Mouse (Mus musculus) stomach, embryonic 16.5 days (tissue): ENCODE measurements around the gene Shq1. TPM values are rescaled to one million over a fixed set of nuclear protein-coding genes. Genes with fewer than 3 reads are reported as not detected.

Experiments
- ATAC-seq: fragments of 200-750 bp; cut with Nextera tagmentation; 2 replicates; pipeline ENCODE4 v1.8.0; 2017; ENCODE audit warnings: moderate number of reproducible peaks, moderate TSS enrichment; ENCODE audit not compliant: insufficient read depth, low FRiP score
- H3K27ac ChIP-seq: fragments of 300-500 bp; sonication (generic); 2 replicates; pipeline ENCODE4 v1.5.1; 2014; ENCODE audit warnings: low read length
- H3K27me3 ChIP-seq: fragments of 300-500 bp; sonication (generic); 2 replicates; pipeline ENCODE4 v1.6.1; 2014; ENCODE audit warnings: low read length, control low read depth, mixed read lengths; ENCODE audit not compliant: control insufficient read depth, insufficient read depth
- H3K36me3 ChIP-seq: fragments of 300-500 bp; sonication (generic); 2 replicates; pipeline ENCODE4 v1.6.1; 2014; ENCODE audit warnings: low read length; ENCODE audit not compliant: control insufficient read depth, insufficient read depth
- H3K4me1 ChIP-seq: fragments of 300-500 bp; sonication (generic); 2 replicates; pipeline ENCODE4 v1.6.1; 2014; ENCODE audit warnings: low read length, control low read depth, mixed read lengths; ENCODE audit not compliant: control insufficient read depth, insufficient read depth
- H3K4me2 ChIP-seq: fragments of 300-500 bp; sonication (generic); 2 replicates; pipeline ENCODE4 v1.6.1; 2014; ENCODE audit warnings: low read depth, low read length, mixed read lengths
- H3K4me3 ChIP-seq: fragments of 300-500 bp; sonication (generic); replicated peaks from 2 replicates; pipeline ENCODE4 v1.5.1; 2014; ENCODE audit warnings: mild to moderate bottlenecking, low read length
- H3K9ac ChIP-seq: fragments of 300-500 bp; sonication (generic); 2 replicates; pipeline ENCODE4 v1.6.1; 2014; ENCODE audit warnings: low read length
- H3K9me3 ChIP-seq: fragments of 300-500 bp; sonication (generic); replicated peaks from 2 replicates; pipeline ENCODE4 v1.6.1; 2016; ENCODE audit warnings: low read length, control low read depth; ENCODE audit not compliant: control insufficient read depth
- WGBS: fragments of 180-500 bp; shearing (Covaris S2); extraction: QIAGEN DNeasy Blood & Tissue Kit; methylation state at CpG from one replicate; pipeline ENCODE4 v1.1.7; 2014; 5-methylcytosine and 5-hydroxymethylcytosine counted together
- polyA plus RNA-seq: library from polyadenylated mRNA; unstranded; fragments of >200 nt; fragmentation: Nextera tagmentation; extraction: Ambion mirVana; gene quantifications from 2 replicates; pipeline ENCODE4 v1.2.1, GENCODE M21; 2015

Shq1 gene
- polyA plus RNA-seq, 1 experiment from 2014 or later, result 15.9 TPM

GRCm38 (mm10) chr6:100539698-100540097 lies 131.3 kb downstream of the Shq1 start:
- H3K4me3 ChIP-seq, result no peak overlapping the region
- ATAC-seq, result no peak
- whole genome bisulfite sequencing, result 41% methylated on average over 4 of the region's 4 CpGs
- no peak overlapping the region for H3K27ac ChIP-seq
- H3K4me1 ChIP-seq, result peaks cover 4% of the 10 kb centered on the region; the same call in 1 of the 2 replicates
- no peaks in the 10 kb centered on the region; the same call in 1 of the 2 replicates for H3K27me3 ChIP-seq
- no peaks in the 10 kb centered on the region for H3K9me3 ChIP-seq
- H3K36me3 ChIP-seq, result no peaks in the 10 kb centered on the region
- no peak overlapping the region for H3K4me2 ChIP-seq
- H3K9ac ChIP-seq, result no peak overlapping the region

GRCm38 (mm10) chr6:100538570-100538969 lies 132.4 kb downstream of the Shq1 start:
- no peaks in the 10 kb centered on the region; the same call in 1 of the 2 replicates for H3K27me3 ChIP-seq
- WGBS, result 42% methylated on average over 7 of the region's 7 CpGs
- no peak overlapping the region for H3K27ac ChIP-seq
- no peak overlapping the region for H3K9ac ChIP-seq
- no peak for ATAC-seq
- no peaks in the 10 kb centered on the region for H3K36me3 ChIP-seq
- H3K4me2 ChIP-seq, result no peak overlapping the region
- H3K9me3 ChIP-seq, result no peaks in the 10 kb centered on the region
- H3K4me3 ChIP-seq, result no peak overlapping the region
- peaks cover 4% of the 10 kb centered on the region; the same call in 1 of the 2 replicates for H3K4me1 ChIP-seq

- Histone ChIP-seq H3K9me3 (no peaks in the 10 kb centered on the region), H3K4me2 (no peak overlapping the region), H3K4me3 (no peak overlapping the region), H3K27me3 (no peaks in the 10 kb centered on the region; the same call in 1 of the 2 replicates), H3K4me1 (peaks cover 4% of the 10 kb centered on the region; the same call in 1 of the 2 replicates), H3K36me3 (no peaks in the 10 kb centered on the region), H3K27ac (no peak overlapping the region), H3K9ac (no peak overlapping the region)
- 70% methylated on average over 6 of the region's 6 CpGs for WGBS
- ATAC-seq, result peak; percentile 65; the same call in 1 of the 2 replicates
Measured at GRCm38 (mm10) chr6:100537987-100538386, 133.0 kb downstream of the Shq1 start.

- H3K9ac ChIP-seq, result no peak overlapping the region
- H3K9me3 ChIP-seq, result no peaks in the 10 kb centered on the region
- H3K27me3 ChIP-seq, result no peaks in the 10 kb centered on the region; the same call in 1 of the 2 replicates
- H3K4me2 ChIP-seq, result no peak overlapping the region
- H3K4me1 ChIP-seq, result peaks cover 2% of the 10 kb centered on the region; the same call in 1 of the 2 replicates
- H3K4me3 ChIP-seq, result no peak overlapping the region
- WGBS, result 69% methylated on average over 5 of the region's 5 CpGs
- no peak overlapping the region for H3K27ac ChIP-seq
- no peak for ATAC-seq
- H3K36me3 ChIP-seq, result no peaks in the 10 kb centered on the region
Measured at GRCm38 (mm10) chr6:100537042-100537441, 133.9 kb downstream of the Shq1 start.

GRCm38 (mm10) chr6:100533364-100533763 lies 137.6 kb downstream of the Shq1 start:
- Histone ChIP-seq H3K4me2 (no peak overlapping the region), H3K36me3 (no peaks in the 10 kb centered on the region), H3K4me1 (peaks cover 4% of the 10 kb centered on the region; the same call in 1 of the 2 replicates), H3K27me3 (no peaks in the 10 kb centered on the region; the same call in 1 of the 2 replicates), H3K27ac (no peak overlapping the region), H3K9me3 (no peaks in the 10 kb centered on the region), H3K9ac (no peak overlapping the region), H3K4me3 (no peak overlapping the region)
- WGBS, result 38% methylated on average over 7 of the region's 7 CpGs
- ATAC-seq, result no peak

GRCm38 (mm10) chr6:100532326-100532725 lies 138.6 kb downstream of the Shq1 start:
- H3K27ac ChIP-seq, result no peak overlapping the region
- H3K4me2 ChIP-seq, result no peak overlapping the region
- ATAC-seq, result no peak
- no peaks in the 10 kb centered on the region for H3K36me3 ChIP-seq
- peaks cover 6% of the 10 kb centered on the region; the same call in 1 of the 2 replicates for H3K4me1 ChIP-seq
- no peak overlapping the region for H3K9ac ChIP-seq
- H3K27me3 ChIP-seq, result no peaks in the 10 kb centered on the region; the same call in 1 of the 2 replicates
- no peak overlapping the region for H3K4me3 ChIP-seq
- H3K9me3 ChIP-seq, result no peaks in the 10 kb centered on the region
- WGBS, result 81% methylated on average over 8 of the region's 8 CpGs

GRCm38 (mm10) chr6:100529673-100530072 lies 141.3 kb downstream of the Shq1 start:
- H3K9ac ChIP-seq, result no peak overlapping the region
- H3K4me3 ChIP-seq, result no peak overlapping the region
- WGBS, result 59% methylated on average over 3 of the region's 3 CpGs
- H3K27ac ChIP-seq, result peak overlapping the region; percentile 21; the same call in 1 of the 2 replicates
- peaks cover 9% of the 10 kb centered on the region for H3K4me1 ChIP-seq
- ATAC-seq, result no peak
- no peaks in the 10 kb centered on the region for H3K27me3 ChIP-seq
- H3K36me3 ChIP-seq, result no peaks in the 10 kb centered on the region
- H3K9me3 ChIP-seq, result no peaks in the 10 kb centered on the region
- no peak overlapping the region for H3K4me2 ChIP-seq

GRCm38 (mm10) chr6:100528556-100528955 lies 142.4 kb downstream of the Shq1 start:
- Histone ChIP-seq H3K27ac (no peak overlapping the region), H3K4me2 (no peak overlapping the region), H3K9me3 (no peaks in the 10 kb centered on the region), H3K4me1 (peaks cover 9% of the 10 kb centered on the region), H3K36me3 (no peaks in the 10 kb centered on the region), H3K27me3 (no peaks in the 10 kb centered on the region), H3K9ac (no peak overlapping the region), H3K4me3 (no peak overlapping the region)
- 45% methylated on average over 7 of the region's 7 CpGs for WGBS
- ATAC-seq, result no peak

- no peak overlapping the region for H3K4me3 ChIP-seq
- peaks cover 9% of the 10 kb centered on the region for H3K4me1 ChIP-seq
- 88% methylated on average over 5 of the region's 5 CpGs for WGBS
- no peak for ATAC-seq
- no peak overlapping the region for H3K27ac ChIP-seq
- H3K36me3 ChIP-seq, result no peaks in the 10 kb centered on the region
- no peaks in the 10 kb centered on the region for H3K27me3 ChIP-seq
- no peak overlapping the region for H3K4me2 ChIP-seq
- H3K9me3 ChIP-seq, result no peaks in the 10 kb centered on the region
- no peak overlapping the region for H3K9ac ChIP-seq
Measured at GRCm38 (mm10) chr6:100527972-100528371, 143.0 kb downstream of the Shq1 start.
